Mouse (Mus musculus): ENCODE measurements at regions not wholly inside any gene's neighbourhood (a gene's known extent, or its start where the extent isn't known, plus 50 kb on each side); places are given as distances from the start of the nearest gene placed in this dataset.

DNA sequence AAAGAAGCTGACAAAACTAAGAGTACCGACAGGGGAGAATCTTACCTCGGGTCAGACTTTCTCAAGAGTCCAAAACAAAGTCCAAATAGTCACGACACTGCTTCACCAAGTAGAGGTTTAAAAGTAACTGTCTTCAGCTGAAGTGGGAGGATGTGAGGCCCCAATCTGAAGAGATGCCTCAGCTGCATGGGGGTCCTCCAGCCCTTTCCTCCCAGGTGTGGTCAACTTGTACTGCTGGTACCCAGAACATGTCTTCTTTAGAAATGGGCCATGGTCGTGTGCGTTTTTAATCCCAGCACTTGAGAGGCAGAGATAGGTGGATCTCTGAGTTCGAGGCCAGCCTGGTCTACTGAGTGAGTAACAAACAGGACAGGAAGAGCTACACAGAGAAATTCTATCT lies 247.6 kb downstream of the Cxcl12 start:
- dilution Hi-C loops (cut with MboI; ENCODE audit: extremely low pct_ligation_motif_present, extremely low pct_unique_long_range_greater_than_20kb, low sequenced_read_pairs) = no loop called here

DNA sequence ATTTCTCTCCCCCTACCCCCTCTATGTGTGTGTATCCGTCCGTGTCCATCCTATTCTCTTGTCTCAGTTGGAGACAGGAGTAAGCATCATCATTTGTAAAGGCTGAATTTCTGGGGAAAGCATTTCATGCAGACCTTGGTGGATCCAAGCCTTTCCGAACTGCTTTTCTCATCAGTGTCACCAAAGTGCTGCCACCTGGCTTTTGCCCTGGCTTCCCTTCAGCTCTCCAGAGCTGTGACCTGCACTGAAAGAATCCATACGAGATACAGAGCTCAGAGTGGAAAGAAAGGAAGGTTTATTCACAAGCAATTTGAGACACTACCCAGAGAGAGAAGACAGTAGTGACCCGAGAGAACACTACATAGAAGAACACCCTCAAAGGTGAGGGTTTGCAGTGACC lies 248.1 kb downstream of the Cxcl12 start:
- Histone ChIP-seq H3K9ac (ENCODE audit: insufficient read depth, low read depth) (no peak overlapping the region), H3K4me3 (replicated peaks in 1 of 3; ENCODE audit: low read depth in 2 of 3, low read length in 2 of 3, poor library complexity in 1 of 3) (no peak overlapping the region), H3K27ac (ENCODE audit: insufficient read depth, low read depth) (no peak overlapping the region), H3K4me2 (ENCODE audit: insufficient read depth, low read depth, poor library complexity, severe bottlenecking) (no peak overlapping the region), H3K9me3 (replicated peaks; ENCODE audit: low read length) (no peaks in the 10 kb centered on the region), H3K36me3 (replicated peaks in 1 of 2; ENCODE audit: control insufficient read depth in 1 of 2, insufficient read depth in 1 of 2, low read length in 1 of 2) (no peaks in the 10 kb centered on the region), H3K27me3 (replicated peaks) (peaks cover 55% of the 10 kb centered on the region), H3K4me1 (ENCODE audit: control insufficient read depth in 1 of 2, insufficient read depth in 2 of 2) (no peaks in the 10 kb centered on the region), H3K79me2 (replicated peaks; ENCODE audit: control insufficient read depth, extremely low read depth, insufficient read depth, poor library complexity, severe bottlenecking) (no peaks in the 10 kb centered on the region)
- in situ Hi-C loops (cut with MboI; ENCODE audit: low pct_ligation_motif_present, low pct_unique_long_range_greater_than_20kb, low sequenced_read_pairs) = no loop called here
- DNase-seq (ENCODE audit: extremely low read depth) = no peak
- TF ChIP-seq RAD21 (IDR thresholded peaks at IDR 0.05; ENCODE audit: low read depth, low read length) (no peak), BHLHE40 (IDR thresholded peaks at IDR 0.05; ENCODE audit: low read depth, low read length) (no peak), CHD1 (IDR thresholded peaks at IDR 0.05; ENCODE audit: low read depth, low read length) (no peak), NRF1 (IDR thresholded peaks at IDR 0.05; ENCODE audit: low read depth, low read length) (no peak), SMC3 (IDR thresholded peaks at IDR 0.05; ENCODE audit: low read depth, low read length) (no peak), EP300 (IDR thresholded peaks at IDR 0.05; ENCODE audit: low read length) (no peak), SIN3A (IDR thresholded peaks at IDR 0.05; ENCODE audit: low read length) (no peak), E2F4 (IDR thresholded peaks at IDR 0.05; ENCODE audit: insufficient replicate concordance, low read depth, low read length) (no peak), CHD2 (IDR thresholded peaks at IDR 0.05; ENCODE audit: low read length) (no peak), HCFC1 (IDR thresholded peaks at IDR 0.05; ENCODE audit: low read depth, low read length) (no peak), USF1 (IDR thresholded peaks at IDR 0.05; ENCODE audit: low read depth, low read length) (no peak)
- dilution Hi-C loops (cut with MboI; ENCODE audit: extremely low pct_ligation_motif_present, extremely low pct_unique_long_range_greater_than_20kb, low sequenced_read_pairs) = no loop called here

More for the DNA sequence above, 247.6 kb downstream of the Cxcl12 start:
- Histone ChIP-seq H3K4me3 (replicated peaks in 1 of 3; ENCODE audit: low read depth in 2 of 3, low read length in 2 of 3, poor library complexity in 1 of 3) (no peak overlapping the region), H3K27me3 (replicated peaks) (peaks cover 53% of the 10 kb centered on the region), H3K79me2 (replicated peaks; ENCODE audit: control insufficient read depth, extremely low read depth, insufficient read depth, poor library complexity, severe bottlenecking) (no peaks in the 10 kb centered on the region), H3K4me1 (ENCODE audit: control insufficient read depth in 1 of 2, insufficient read depth in 2 of 2) (no peaks in the 10 kb centered on the region), H3K27ac (ENCODE audit: insufficient read depth, low read depth) (no peak overlapping the region), H3K36me3 (replicated peaks in 1 of 2; ENCODE audit: control insufficient read depth in 1 of 2, insufficient read depth in 1 of 2, low read length in 1 of 2) (no peaks in the 10 kb centered on the region), H3K4me2 (ENCODE audit: insufficient read depth, low read depth, poor library complexity, severe bottlenecking) (no peak overlapping the region), H3K9me3 (replicated peaks; ENCODE audit: low read length) (no peaks in the 10 kb centered on the region), H3K9ac (ENCODE audit: insufficient read depth, low read depth) (no peak overlapping the region)
- DNase-seq (ENCODE audit: extremely low read depth) = no peak
- in situ Hi-C loops (cut with MboI; ENCODE audit: low pct_ligation_motif_present, low pct_unique_long_range_greater_than_20kb, low sequenced_read_pairs) = no loop called here
- no peak for TF ChIP-seq NELFE (IDR thresholded peaks at IDR 0.05; ENCODE audit: low read depth, low read length)
- TF ChIP-seq GABPA (IDR thresholded peaks at IDR 0.05; ENCODE audit: insufficient replicate concordance, low read depth, low read length) = no peak

DNA sequence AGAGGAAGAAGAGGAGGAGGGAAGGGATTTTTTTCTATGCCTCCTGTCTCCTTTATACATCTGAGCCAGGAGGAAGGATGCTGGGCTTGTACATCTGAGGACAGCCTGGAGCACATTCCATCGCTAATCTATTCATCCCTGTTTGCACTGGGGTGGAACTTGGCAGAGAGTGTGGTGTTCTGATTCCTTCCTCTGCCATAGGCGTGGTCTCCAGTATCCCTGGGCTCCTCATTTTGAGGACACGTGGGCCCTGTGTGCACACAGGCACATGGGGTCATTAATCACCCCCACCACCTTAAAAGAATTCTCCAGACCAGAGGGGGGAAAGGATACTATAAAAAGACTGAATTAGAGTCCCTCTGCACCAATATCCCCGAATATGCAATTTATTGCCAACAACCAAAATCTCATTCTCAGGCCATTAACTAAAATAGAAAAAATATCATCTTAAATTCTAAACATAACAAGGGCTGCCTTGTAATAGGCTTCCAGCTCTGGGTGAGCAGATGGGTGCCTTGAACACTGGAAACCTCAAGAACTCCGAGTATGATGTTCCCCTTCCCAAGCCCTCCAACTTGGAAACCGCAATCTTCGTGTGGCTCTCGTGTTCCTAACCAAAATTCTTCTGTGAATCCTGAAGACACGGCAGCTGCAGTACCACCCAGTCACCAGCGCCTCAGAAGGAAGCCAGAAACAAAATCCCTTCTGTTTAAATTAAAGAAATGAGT lies 254.7 kb downstream of the Cxcl12 start:
- no peaks in the 10 kb centered on the region for H3K79me2 ChIP-seq (replicated peaks; ENCODE audit: control insufficient read depth, extremely low read depth, insufficient read depth, poor library complexity, severe bottlenecking)
- H3K4me3 ChIP-seq (replicated peaks in 1 of 3; ENCODE audit: low read depth in 2 of 3, low read length in 2 of 3, poor library complexity in 1 of 3) = no peak overlapping the region
- H3K36me3 ChIP-seq (replicated peaks in 1 of 2; ENCODE audit: control insufficient read depth in 1 of 2, insufficient read depth in 1 of 2, low read length in 1 of 2) = no peaks in the 10 kb centered on the region
- H3K9ac ChIP-seq (ENCODE audit: insufficient read depth, low read depth) = no peak overlapping the region
- peaks cover 2 to 3% of the 10 kb centered on the region in 2 experiments; a peak in 1 of 4 replicates for H3K4me1 ChIP-seq (ENCODE audit: control insufficient read depth in 1 of 2, insufficient read depth in 2 of 2)
- no peak overlapping the region for H3K4me2 ChIP-seq (ENCODE audit: insufficient read depth, low read depth, poor library complexity, severe bottlenecking)
- DNase-seq (ENCODE audit: extremely low read depth) = no peak
- no peaks in the 10 kb centered on the region for H3K9me3 ChIP-seq (replicated peaks; ENCODE audit: low read length)
- peaks cover 64% of the 10 kb centered on the region for H3K27me3 ChIP-seq (replicated peaks)
- no peak overlapping the region for H3K27ac ChIP-seq (ENCODE audit: insufficient read depth, low read depth)
- dilution Hi-C loops (cut with MboI; ENCODE audit: extremely low pct_ligation_motif_present, extremely low pct_unique_long_range_greater_than_20kb, low sequenced_read_pairs) = no loop called here
- in situ Hi-C loops (cut with MboI; ENCODE audit: low pct_ligation_motif_present, low pct_unique_long_range_greater_than_20kb, low sequenced_read_pairs) = no loop called here
- TF ChIP-seq JUN (IDR thresholded peaks at IDR 0.05; ENCODE audit: insufficient read depth, low read depth, low read length) (no peak), TCF12 (IDR thresholded peaks at IDR 0.05; ENCODE audit: low read depth, low read length) (no peak), MAFK (IDR thresholded peaks at IDR 0.05; ENCODE audit: insufficient replicate concordance, low read length) (no peak), ELF1 (IDR thresholded peaks at IDR 0.05; ENCODE audit: low read depth, low read length) (no peak), MEF2A (IDR thresholded peaks at IDR 0.05; ENCODE audit: borderline replicate concordance, low read depth, low read length) (no peak), ETS1 (conservative IDR thresholded peaks at IDR 0.05; ENCODE audit: low read depth, low read length) (no peak), SMC3 (IDR thresholded peaks at IDR 0.05; ENCODE audit: low read depth, low read length) (no peak), MYC (IDR thresholded peaks at IDR 0.05; ENCODE audit: low read depth, low read length) (no peak), E2F4 (IDR thresholded peaks at IDR 0.05; ENCODE audit: insufficient replicate concordance, low read depth, low read length) (no peak)
